Mouse (Mus musculus) testis, postnatal 10 days (tissue): ENCODE results near the gene Gbp2.
"Not testable (repeated sequence)": the region's sequence is repeated elsewhere in the genome, so short reads cannot be mapped to it uniquely, and the experiment has no call there.

Experiments used
- DNase-seq: peaks from one replicate; pipeline ENCODE4 v3.0.0; 2021; ENCODE audit warnings: low spot score

Gbp2 gene

GRCm38 (mm10) chr3:142620111-142620955, at the start of gene Gbp2:
Gene Gbp2, plus strand, starts transcription at chr3:142620602.
- DNase-seq: no peak

DNA sequence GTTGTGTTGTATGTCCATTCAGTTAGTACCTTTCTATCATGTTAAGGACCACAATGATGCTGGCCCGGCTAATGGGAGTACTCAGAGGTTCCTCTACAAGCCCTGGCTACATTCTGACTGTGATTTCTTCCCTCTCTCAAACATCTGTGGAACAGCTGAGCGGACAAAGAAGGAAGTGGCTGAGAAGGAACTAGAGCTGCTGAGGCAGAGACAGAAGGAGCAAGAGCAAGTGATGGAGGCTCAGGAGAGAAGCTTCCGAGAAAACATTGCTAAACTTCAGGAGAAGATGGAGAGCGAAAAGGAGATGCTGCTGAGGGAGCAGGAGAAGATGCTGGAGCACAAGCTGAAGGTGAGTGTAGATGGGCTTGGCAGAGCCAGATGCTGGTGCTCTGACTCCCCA, 49.7 kb upstream of the Gbp2 start:
- no peak for DNase-seq

DNA sequence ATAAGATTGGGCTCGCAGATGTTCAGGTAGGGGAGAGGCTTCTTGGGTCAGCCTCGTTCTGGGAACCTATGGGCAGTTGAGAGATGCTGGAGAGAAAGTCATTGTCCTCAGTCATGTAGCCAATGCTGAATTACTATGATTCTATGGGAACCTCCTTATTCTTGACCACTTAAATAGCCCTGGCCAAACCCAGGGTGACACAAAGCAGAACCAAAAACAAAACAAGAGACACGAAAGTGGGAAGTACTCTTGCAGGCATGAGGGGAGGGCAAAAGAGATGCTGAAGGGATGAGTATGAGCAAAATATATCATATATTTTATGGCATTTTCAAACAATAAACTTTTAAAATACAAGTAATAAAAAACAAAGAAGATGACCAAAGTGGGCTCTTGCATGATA, 43.3 kb upstream of the Gbp2 start:
- no peak for DNase-seq

DNA sequence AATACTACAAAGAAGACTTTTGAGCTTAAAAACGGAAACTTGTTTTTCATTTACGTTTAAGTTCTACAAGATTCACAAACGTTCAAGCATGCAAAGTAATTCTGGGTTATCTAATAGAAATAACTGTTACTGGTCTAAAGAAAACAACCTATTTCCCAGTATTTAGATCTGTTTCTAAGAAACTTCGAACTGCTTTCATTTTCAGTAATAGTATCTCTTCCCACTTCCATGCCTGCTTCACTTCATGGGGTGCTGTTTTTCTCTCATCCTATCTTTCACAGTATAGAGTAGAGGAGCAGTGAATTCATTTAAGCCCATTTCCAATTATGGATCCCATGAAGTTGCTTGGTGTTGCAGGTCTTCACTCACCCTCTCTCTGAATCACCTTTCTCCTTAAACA, 42.1 kb upstream of the Gbp2 start:
- no peak for DNase-seq

GRCm38 (mm10) chr3:142583067-142583466, 37.3 kb upstream of the Gbp2 start:
- DNase-seq: no peak

- DNase-seq: no peak
These were observed 33.0 kb upstream of the Gbp2 start for GRCm38 (mm10) chr3:142587386-142587785.

DNA sequence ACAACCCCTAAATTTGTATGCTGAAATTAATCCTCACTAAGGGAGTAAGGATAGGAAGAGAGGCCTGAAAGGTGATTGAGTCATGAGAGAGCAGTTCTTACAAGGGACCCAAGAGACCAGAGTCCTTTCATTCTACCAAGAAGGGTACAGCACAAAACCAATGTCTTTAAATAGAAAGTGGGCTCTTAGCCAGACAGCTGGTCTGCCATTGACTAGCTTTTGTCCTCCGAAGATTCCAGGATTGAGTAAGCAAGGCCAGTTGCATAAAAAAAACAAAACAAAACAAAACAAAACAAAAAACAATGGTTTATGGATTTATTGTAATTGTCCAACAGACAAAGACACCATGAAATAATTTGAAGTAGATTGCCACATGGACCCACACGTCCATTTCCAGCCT, 31.5 kb upstream of the Gbp2 start:
- DNase-seq: no peak

DNA sequence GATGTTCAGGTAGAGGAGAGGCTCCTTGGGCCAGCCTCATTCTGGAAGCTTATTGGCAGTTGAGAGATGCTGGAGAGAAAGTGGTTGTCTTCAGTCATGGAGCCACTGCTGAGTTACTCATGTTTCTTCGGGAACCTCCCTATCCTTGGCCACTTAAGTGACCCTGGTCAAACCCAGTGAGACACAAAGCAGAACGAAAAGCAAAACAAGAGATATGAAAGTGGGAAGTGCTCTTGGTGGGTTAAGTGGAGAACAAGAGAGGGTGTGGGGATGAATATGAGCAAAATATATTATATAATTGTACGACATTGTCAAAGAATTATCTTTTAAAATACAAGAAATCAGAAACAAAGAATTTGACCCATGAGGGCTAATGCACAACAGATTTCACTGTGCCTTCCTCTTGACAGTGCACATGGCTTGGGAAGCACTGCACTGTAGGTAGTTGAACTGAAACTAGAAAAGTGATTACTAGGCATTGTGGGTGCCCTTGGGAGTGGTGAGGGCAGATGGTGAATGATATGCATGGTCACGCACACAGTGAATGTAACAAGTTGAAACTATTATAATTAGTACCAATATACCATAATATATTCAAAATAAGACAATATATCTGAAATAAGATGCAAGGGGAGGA, 29.9 kb upstream of the Gbp2 start:
- DNase-seq: no peak

DNA sequence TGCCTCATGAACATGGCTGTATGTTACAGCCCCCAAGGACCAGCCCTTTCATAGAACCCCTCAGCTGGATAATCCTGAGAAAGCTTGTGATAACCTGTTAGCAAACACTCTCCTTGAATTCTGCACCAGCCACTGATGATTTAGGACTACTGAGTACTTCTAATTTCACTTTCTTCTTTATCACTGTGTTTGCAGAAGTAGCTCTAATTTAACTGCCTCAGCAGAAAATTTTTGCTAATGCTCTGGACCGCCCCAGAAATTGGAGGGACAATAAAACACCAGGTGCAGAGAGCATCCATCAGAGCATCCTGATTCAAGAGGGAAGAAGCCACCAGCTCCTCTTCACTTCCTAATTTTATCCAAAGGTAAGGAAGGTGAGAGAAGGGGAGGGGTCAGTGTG, 25.9 kb upstream of the Gbp2 start, which contains the start of gene Gbp2b:
Gene Gbp2b, plus strand, starts transcription at position 301 of the 400 bp plus-strand sequence.
- DNase-seq: no peak

- DNase-seq: no peak
These were observed 22.5 kb upstream of the Gbp2 start for GRCm38 (mm10) chr3:142597923-142598322.

- no peak for DNase-seq
These were observed 18.7 kb upstream of the Gbp2 start for GRCm38 (mm10) chr3:142601675-142602074.

- no peak for DNase-seq
These were observed 1.7 kb upstream of the Gbp2 start for GRCm38 (mm10) chr3:142618658-142619057.

DNA sequence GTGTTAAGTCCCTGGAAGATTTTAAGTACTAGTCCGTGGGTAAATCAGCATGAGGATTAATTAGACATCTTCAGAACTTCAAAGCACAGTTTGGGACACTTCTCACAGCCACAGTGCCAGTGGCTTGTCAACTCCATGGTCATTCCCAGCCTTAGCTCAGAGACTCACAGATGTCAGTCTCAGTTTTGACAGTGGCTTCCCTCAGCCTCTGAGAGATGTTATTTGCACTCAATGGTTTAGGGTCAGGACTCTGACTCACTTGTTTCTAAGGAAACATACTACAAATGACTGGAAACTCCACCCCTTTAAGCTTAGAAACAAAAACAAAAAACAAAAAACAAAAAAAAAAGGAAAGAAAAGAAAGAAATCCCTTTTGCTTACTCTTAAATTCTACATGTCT, 796 bp upstream of the Gbp2 start:
- no peak for DNase-seq

- no peak for DNase-seq
These were observed 657 bp downstream of the Gbp2 start for GRCm38 (mm10) chr3:142620956-142621562.

DNA sequence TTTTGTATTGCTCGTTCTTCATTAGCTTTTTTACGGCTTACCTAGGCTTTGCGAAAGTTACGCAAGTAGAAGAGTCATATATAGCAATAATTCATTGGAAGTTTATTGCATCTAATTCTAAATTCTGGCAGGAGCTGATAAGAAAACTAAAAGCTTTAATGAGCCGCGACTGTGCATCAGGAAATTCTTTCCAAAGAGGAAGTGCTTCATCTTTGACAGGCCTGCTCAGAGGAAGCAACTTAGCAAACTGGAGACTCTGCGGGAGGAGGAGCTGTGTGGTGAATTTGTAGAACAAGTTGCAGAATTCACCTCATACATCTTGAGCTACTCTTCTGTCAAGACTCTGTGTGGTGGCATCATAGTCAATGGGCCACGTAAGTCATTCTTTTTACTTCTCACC, 10.0 kb downstream of the Gbp2 start:
- no peak for DNase-seq

- DNase-seq: peak; percentile 87
These were observed 19.8 kb downstream of the Gbp2 start for GRCm38 (mm10) chr3:142640201-142640600.

DNA sequence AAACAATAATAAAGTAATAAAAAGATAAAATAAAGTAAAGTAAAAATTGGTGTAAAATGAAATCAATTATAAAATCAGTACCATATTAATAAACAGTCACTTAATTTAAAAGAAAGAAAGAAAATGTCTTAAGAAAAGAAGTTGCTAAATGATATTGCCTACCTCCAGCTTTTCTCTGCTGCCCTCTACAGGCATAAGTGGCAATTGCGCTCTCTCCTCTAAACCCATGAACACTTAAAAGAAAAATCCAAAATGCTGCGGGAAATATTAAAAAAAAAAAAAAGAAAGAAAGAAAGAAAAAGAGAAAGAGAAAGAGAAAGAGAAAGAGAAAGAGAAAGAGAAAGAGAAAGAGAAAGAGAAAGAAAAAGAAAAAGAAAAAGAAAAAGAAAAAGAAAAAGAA, 25.5 kb downstream of the Gbp2 start:
- peak; percentile 83 for DNase-seq

GRCm38 (mm10) chr3:142647836-142648235, 27.4 kb downstream of the Gbp2 start:
- not testable (repeated sequence) for DNase-seq

GRCm38 (mm10) chr3:142650205-142650604, 29.8 kb downstream of the Gbp2 start:
- DNase-seq: no peak

GRCm38 (mm10) chr3:142664723-142665122, 44.3 kb downstream of the Gbp2 start:
- no peak for DNase-seq

DNA sequence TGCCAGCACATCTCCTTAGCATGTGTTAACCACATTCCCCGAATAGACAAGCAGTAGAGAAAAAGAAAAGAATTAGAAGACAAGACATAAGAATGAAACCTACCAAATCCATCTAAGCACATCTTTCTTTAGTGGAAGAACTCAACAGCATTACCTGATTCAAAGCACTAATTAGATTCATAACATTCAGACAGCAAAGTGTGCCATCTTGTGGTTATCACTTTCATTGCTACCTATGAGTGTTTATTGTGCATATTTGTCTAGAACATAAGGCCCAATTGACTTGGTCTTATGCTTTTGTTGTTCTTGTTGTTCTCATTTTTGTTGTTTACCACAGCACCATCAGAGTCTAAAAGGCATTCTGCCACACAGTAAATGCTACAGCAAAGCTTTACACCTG, 54.2 kb downstream of the Gbp2 start:
- no peak for DNase-seq
